Mouse (Mus musculus) CD4-positive helper T cell, adult 2 months (primary cell): Measurements from ENCODE around the gene Llcfc1.

Experiments
- DNase-seq: peaks from one replicate; pipeline ENCODE4 v3.0.0-alpha.2; 2012; ENCODE audit warnings: low read depth, missing footprints, low spot score

Llcfc1 gene

GRCm38 (mm10) chr6:41684131-41684530, at the start of gene Llcfc1:
Gene Llcfc1, plus strand, starts transcription at chr6:41684431.
- DNase-seq = no peak

- DNase-seq = no peak
Observed at GRCm38 (mm10) chr6:41635211-41635610, 49.0 kb upstream of the Llcfc1 start.

GRCm38 (mm10) chr6:41636178-41636577, 48.1 kb upstream of the Llcfc1 start, which contains the start of gene Trpv6:
Gene Trpv6, minus strand, starts transcription at chr6:41636405.
- no peak for DNase-seq

GRCm38 (mm10) chr6:41637393-41637792, 46.8 kb upstream of the Llcfc1 start:
- DNase-seq = no peak

- no peak for DNase-seq
Observed at GRCm38 (mm10) chr6:41637927-41638506, 46.2 kb upstream of the Llcfc1 start.

- no peak for DNase-seq
Observed at GRCm38 (mm10) chr6:41640449-41640848, 43.8 kb upstream of the Llcfc1 start.

GRCm38 (mm10) chr6:41641173-41641866, 42.9 kb upstream of the Llcfc1 start:
- no peak for DNase-seq

GRCm38 (mm10) chr6:41642765-41643164, 41.5 kb upstream of the Llcfc1 start:
- DNase-seq = no peak

- no peak for DNase-seq
Observed at GRCm38 (mm10) chr6:41643227-41643626, 41.0 kb upstream of the Llcfc1 start.

- DNase-seq = no peak
Observed at GRCm38 (mm10) chr6:41646220-41646619, 38.0 kb upstream of the Llcfc1 start.

GRCm38 (mm10) chr6:41646672-41647071, 37.6 kb upstream of the Llcfc1 start:
- no peak for DNase-seq

GRCm38 (mm10) chr6:41653173-41653572, 31.1 kb upstream of the Llcfc1 start:
- no peak for DNase-seq

- no peak for DNase-seq
Observed at GRCm38 (mm10) chr6:41654648-41655047, 29.6 kb upstream of the Llcfc1 start.

- no peak for DNase-seq
Observed at GRCm38 (mm10) chr6:41658487-41658886, 25.7 kb upstream of the Llcfc1 start.

GRCm38 (mm10) chr6:41662320-41662719, 21.9 kb upstream of the Llcfc1 start:
- DNase-seq = peak; percentile 39

GRCm38 (mm10) chr6:41676530-41676929, 7.7 kb upstream of the Llcfc1 start:
- no peak for DNase-seq

GRCm38 (mm10) chr6:41680669-41681068, 3.6 kb upstream of the Llcfc1 start, which contains the start of gene Trpv5:
Gene Trpv5, minus strand, starts transcription at chr6:41680769.
- no peak for DNase-seq

GRCm38 (mm10) chr6:41681656-41682055, 2.6 kb upstream of the Llcfc1 start:
- no peak for DNase-seq

- no peak for DNase-seq
Observed at GRCm38 (mm10) chr6:41684911-41685310, 680 bp downstream of the Llcfc1 start.

- DNase-seq = no peak
Observed at GRCm38 (mm10) chr6:41685596-41685995, 1.4 kb downstream of the Llcfc1 start.

- DNase-seq = no peak
Observed at GRCm38 (mm10) chr6:41692200-41692599, 8.0 kb downstream of the Llcfc1 start.

- DNase-seq = no peak
Observed at GRCm38 (mm10) chr6:41694407-41694806, 10.2 kb downstream of the Llcfc1 start.

- DNase-seq = no peak
Observed at GRCm38 (mm10) chr6:41701245-41701644, 17.0 kb downstream of the Llcfc1 start.
